Mouse (Mus musculus) adrenal gland, postnatal 4 days (tissue): ENCODE measurements around the gene Vkorc1. TPM values are rescaled to one million over a fixed set of nuclear protein-coding genes. Genes with fewer than 3 reads are reported as not detected.
A peak's percentile ranks its signal among the peaks of the same experiment; 100 is the strongest.
"Not testable (repeated sequence)": the region's sequence is repeated elsewhere in the genome, so short reads cannot be mapped to it uniquely, and the experiment has no call there.

Source experiments
- DNase-seq, 2 experiments: peaks; one replicate each; pipeline ENCODE4 v3.0.0; 2021 to 2022; ENCODE audit warnings: low spot score in 2 of 2, mixed read lengths in 2 of 2
- total RNA-seq, 2 experiments: library from RNA; stranded (reverse); gene quantifications; 2 replicates each; pipeline ENCODE4 v1.2.3; 2021

Vkorc1 gene
- total RNA-seq, 2 experiments from 2014 or later = 71.8 to 93.6 TPM

DNA sequence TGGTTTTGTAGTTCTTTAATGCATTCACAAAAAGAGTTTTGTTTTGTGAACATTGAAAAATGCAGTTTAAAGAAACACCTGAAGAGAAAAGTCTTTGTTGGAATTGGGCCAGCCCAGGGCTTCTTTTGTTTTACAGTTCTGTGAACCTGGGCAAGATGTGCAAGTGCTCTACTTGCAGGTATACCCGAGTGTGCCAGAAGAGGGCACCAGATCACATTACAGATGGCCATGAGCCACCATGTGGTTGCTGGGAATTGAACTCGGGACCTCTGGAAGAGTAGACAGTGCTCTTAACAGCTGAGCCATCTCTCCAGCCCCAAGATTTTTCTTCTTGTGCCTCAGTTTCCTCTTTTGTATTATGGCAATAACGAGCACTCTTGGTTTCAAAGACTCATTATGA lies 22.8 kb upstream of the Vkorc1 start:
- no peak for DNase-seq

DNA sequence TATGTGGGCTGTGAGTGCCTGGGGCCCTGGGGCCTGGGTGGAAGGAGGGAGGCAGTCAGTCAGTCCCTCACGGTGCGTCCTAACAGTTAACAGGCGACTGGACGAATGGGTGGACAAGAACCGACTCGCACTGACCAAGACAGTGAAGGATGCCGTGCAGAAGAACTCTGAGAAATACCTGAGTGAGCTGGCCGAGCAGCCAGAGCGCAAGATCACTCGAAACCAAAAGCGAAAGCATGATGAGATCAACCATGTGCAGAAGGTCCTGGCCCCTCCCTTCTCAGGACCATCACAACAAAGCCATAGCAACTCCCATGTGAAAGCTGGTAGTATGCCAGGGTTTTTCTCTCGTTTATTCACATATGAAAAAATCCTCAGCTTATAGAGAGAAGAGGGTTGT lies 19.9 kb upstream of the Vkorc1 start:
- no peak for DNase-seq

DNA sequence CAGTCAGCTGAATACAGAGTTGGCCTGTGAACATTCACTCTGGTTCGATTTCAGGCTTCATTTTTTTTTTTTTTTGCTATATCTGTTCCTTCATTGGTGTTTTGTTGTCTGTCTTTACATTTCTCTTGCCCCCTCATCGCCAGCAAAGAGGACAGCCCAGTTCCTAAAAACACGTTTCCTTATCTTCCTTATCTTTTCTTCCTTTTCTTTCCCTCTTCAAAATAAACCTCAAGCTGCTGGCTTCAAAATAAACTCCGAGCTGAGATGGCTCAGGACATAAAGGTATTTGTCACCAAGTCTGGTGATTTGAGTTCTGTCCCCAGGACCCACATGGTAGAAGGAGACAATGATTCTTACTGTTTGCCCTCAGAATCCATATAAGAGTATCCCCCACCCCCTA lies 17.5 kb upstream of the Vkorc1 start:
- DNase-seq = no peak

DNA sequence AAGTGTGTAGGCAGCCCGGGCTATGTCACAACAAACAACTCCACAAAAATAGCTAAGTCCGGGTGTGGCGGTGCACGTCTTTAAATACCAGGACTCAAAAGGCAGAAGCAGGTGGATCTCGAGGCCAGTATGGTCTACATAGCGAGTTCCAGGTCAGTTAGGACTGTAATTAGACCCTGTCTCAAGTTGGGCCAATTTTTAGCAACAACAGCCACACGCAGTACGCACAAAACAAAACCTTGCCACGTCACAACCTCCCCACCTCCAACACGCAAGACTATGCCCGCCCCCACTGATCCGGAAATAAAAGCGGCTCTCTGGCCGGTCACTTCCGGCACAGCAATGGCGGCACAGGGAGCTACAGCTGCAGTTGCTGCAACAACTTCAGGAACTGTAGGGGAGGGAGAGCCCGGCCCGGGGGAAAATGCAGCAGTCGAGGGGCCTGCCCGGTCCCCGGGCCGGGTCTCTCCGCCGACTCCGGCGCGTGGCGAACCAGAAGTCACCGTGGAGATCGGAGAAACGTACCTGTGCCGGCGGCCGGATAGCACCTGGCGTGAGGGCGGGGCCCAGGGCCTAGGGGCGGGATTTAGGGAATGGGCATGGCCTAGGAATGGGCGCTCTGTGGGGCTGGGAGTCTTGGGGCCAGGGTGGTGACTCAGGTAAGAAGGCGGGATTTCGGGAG lies 16.9 kb upstream of the Vkorc1 start, which contains the start of gene Kat8:
Gene Kat8 (plus strand): TSS at position 327 of the 682 bp plus-strand sequence.
- DNase-seq = peak; percentile 76 to 86

DNA sequence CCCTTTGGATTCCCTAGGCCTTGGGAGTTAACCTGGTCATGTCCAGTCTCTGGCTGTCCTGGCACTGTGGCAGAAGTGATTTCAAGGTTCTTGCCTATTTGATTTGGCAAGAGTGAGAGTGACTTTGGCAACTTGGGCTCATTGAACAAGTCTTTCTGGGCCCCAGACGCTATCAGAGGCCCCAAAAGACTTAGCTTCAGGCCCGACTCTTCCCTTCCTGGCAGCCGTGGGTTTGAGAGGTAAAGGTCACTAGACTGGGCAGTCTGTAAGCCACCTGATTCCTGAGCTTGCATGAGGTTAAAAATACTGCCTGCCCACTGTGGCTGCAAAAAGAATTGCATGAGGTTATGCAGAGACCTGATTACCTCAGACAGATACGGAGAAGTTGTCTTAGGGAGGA lies 13.2 kb upstream of the Vkorc1 start:
- no peak for DNase-seq

DNA sequence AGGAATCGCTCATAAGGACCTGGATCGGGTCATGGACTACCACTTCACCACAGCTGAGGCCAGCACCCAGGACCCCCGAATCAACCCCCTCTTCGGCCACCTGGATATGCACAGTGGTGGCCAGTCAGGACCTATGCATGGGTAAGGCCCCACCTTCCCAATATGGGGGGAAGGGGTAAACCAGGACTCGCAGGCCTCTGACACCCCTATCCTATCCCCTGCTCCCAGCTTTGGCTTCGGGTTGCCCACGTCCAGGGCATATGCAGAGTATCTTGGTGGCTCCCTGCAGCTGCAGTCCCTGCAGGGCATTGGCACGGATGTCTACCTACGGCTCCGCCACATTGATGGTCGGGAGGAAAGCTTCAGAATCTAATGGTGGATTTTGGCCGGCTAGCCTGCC lies 12.5 kb upstream of the Vkorc1 start:
- DNase-seq = no peak

DNA sequence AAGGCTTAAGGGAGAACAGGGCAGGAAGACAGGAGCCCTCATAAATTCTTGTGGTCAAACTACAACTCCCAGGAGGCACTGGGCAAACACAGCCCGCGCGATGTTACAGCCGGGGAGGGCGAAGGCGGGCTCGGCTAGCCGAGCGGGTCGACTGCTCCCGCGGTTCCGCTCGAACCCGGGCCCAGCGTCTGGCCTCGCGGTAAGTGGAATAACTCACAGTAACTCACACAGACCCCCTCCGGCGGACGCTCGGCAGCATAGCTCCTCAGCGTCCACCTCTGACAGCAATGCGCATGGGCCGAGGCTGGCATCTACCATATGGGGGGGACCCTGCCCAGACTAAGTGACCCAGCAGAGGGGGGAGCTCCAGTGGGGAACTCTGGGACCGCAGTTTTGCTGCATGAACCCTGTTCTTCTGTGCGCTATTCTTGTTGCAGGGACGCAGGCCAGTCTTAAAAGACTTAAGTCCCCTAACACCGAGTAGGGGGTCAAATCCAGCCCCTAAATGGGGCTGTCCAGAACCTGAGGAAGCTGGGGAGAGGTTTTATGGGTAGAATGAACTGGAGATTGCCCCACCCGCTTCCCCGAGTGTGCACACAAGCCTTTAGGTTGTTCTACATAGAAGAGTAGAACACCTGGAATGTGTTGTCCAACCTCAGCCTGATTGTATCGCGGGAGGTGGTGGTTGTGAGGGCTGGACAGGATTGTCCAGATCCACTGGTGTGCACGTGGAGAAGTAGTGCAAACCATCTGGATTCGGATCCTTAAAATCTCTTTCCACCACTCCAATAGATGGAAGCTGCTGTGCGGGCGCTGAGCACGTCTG lies 8.8 kb upstream of the Vkorc1 start, which contains the start of gene Bckdk:
Gene Bckdk (plus strand): TSS at position 112 of the 826 bp plus-strand sequence.
- peak; percentile 52 to 62 for DNase-seq

DNA sequence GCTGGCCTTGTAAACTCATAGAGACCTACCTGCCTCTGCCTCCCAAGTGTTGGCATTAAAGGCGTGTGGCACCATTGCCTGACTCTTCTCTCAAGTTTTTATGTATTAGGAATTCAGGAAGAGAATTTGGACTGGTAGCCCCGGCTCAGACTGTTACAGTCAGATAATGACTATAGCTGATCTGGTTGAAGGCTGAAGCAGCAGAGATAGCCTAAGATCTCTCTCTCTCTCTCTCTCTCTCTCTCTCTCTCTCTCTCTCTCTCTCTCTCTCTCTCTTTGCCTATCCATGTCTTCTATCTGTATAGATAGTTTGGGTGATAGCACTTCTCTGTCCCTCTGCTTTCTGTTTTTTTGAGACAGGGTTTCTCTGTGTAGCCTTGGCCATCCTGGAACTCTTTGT lies 6.4 kb upstream of the Vkorc1 start:
- no peak for DNase-seq

DNA sequence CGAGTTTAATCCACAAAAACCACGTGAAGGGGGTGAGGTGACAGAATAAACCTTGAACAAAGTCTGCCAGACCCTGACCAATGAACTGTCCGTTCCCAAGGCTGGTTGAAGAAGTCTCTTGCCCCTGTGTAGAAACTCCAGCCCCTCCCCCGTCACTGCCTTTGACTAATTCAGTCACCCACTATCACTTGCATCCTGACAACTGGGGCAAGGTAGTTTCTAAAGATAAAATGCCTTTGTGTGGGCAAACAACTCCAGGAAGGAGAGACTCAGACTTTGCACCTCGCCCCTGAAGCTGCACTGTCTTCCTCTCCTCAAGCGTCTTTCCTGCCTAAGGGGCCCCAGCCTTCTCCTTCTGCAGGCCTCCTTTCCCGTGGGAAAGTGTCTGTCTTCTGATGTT lies 4.6 kb upstream of the Vkorc1 start:
- no peak for DNase-seq

DNA sequence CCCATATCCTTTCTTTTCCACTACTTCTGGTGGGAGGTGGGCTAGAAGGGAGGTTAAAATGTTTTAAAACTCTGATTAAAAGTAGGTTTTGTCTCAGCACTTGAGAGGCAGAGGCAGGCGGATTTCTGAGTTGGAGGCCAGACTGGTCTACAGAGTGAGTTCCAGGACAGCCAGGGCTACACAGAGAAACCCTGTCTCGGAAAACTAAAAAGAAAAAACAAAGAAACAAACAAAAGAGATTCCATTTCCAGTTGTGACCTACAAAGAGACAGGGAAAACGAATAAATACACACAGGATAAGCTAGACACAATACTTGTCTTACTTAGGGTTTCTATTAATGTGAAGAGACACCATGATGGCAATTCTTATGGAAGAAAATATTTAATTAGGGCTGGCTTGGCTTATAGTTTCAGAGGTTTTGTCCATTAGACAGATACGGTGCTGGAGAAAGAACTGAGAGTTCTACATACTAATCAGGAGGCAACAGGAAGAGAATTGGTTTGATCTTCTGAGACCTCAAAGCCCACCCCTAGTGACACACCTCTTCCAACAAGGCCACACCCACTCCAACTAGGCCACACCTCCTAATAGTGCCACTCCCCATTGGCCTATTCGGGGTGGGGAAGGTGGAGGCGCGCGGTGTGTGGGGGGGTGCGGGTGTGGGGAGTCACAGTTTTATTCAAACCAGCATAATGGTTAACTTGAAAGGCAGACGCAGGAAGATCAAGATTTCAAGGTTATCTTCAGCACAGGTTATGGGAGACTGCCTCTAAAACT lies 3.0 kb upstream of the Vkorc1 start:
- no peak for DNase-seq

DNA sequence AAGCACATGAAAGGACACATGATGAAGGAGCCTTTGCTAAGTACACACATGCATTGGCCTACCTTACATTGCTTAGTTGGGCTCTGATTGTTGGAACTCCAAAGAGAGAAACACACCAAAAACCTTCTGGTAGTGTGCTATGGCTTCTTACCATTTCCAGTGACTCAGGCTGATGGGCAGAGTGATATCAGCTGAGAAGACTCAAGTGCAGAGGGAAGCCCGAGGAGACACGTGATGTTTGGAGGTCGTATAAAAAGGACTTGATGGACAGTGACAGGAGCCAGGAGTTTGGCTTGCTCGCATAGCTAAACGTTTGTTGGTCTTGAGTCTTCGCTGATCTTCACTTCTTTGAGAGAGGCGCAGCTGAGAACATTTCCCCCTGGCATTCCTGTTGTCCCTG lies 2.1 kb upstream of the Vkorc1 start:
- no peak for DNase-seq

DNA sequence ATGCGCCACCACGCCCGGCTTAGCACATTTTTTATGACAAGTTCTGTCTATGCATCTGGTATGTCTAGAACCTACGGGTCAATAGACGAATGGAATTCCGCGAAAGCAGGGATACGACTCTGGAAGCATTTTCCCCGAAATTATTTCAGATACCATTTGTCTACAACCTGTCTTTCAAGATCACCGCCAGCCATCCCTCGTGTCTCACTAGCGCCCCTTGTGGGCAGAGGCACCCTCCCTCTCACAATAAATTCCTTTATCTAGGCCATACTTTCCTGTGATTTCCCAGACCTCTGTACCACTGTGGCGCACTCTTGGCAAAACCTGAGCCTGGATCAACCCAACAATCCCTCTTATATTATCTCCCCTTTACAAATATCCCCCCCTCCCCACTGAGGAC lies 967 bp upstream of the Vkorc1 start:
- no peak for DNase-seq

DNA sequence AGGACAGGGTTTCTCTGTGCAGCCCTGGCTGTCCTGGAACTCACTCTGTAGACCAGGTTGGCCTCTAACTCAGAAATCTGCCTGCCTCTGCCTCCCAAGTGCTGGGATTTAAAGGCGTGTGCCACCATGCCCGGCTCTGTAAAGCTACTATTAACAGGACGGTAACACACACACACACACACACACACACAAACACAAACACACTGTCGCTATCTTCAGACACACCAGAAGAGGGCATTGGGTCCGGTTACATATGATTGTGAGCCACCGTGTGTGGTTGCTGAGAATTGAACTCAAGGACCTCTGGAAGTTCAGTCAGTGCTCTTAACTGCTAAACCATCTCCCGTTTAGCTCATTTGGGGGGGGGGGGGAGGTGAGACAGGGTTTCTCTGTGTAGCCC lies 474 bp upstream of the Vkorc1 start:
- DNase-seq = not testable (repeated sequence)

DNA sequence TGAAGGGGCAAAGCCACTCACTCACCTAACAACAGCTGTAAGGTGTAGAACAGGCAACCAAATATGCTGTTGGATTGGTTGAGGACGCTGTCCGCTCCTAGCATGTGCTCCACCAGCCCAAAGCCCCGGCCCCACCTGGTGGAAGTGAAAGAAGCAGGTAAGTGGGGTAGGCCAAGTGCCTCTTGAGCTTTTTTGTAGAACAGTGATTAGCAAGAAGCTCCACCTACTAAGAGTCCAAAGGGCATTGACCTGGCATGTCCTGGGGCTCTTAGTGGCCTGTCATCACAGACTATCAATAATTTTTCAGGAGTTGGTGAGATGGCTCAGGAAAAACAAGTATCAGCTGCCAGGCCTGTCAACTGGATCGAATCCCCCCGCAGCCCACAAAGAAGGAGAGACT lies 937 bp downstream of the Vkorc1 start:
- no peak for DNase-seq

DNA sequence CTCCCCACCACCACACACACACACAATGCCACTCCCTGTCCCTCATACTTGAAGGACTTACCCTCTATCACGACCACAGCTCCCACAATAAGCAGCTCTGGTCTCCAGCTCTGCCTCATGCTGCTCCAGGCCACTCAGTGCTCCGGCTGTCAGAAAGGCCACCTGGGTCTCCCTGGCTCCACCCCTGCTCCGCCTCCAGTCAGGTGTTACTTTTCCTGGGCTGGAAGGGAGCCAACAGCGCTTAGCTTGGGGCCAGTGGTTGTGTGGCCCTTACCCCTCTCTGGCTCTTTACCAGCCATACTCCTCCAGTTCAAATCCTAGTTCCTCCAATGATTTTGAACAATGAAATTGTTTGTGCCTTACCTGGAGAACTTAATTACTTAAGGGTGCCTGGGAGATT lies 4.6 kb downstream of the Vkorc1 start, which contains the start of gene Prss53:
Gene Prss53 (minus strand): TSS at position 173 of the 400 bp plus-strand sequence.
- DNase-seq = no peak

DNA sequence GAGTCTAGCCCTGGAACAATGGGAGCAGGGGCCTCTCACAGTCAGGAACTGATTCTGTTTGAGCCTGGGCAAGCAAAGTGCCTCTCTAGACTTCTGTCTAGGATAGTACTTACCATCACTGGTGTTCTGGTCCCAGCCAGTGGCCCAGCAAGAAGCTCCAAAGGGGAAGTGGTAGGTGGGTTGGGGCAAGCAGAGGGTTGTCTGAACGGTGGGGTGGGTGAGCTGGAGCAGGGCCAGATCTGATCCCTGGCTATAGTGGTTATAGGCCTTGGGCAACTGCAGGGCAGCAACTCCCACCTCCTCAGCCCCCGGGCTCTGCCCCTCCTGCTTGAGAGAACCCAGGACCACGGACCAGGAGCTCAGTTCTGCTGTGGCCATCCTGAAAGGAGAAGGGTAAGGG lies 6.6 kb downstream of the Vkorc1 start:
- DNase-seq = no peak

DNA sequence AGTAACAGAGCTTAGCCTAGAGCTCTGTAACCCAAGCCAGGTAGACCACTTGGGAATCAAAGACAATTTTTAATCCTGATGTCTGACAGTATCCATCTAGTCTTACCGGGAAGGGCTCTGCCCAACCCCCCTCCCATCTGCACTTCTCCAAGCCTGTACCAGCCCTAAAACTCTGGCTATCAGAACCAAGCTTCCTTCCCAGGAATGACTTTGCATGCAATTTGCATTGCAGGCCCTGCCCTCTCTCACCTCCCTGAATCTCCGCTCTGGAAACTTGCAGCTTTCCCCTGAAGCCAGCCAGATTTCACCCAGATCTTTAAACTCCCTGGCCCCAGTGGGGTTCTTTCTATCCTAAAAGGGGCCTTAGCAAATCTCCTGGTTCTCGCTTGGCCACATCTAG lies 7.6 kb downstream of the Vkorc1 start:
- no peak for DNase-seq

DNA sequence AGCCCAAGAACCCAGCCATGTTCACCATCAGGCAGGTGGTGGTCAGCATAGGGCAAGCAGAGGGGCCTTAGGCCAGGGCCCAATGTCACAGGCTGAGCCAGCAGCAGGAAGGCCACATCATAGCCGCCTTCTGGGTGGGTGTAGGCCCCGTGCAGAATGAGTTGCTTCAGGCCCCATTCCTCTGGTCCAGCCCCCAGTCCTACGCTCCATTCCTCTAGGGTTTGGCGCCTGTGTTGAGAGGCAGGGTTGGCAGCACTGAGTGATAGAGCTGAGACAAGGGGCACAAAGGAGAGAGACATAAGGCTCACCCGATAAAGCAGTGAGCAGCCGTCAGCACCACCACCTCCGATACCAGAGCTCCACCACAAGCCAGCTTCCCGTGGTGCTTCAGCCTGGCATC lies 8.2 kb downstream of the Vkorc1 start:
- DNase-seq = no peak

DNA sequence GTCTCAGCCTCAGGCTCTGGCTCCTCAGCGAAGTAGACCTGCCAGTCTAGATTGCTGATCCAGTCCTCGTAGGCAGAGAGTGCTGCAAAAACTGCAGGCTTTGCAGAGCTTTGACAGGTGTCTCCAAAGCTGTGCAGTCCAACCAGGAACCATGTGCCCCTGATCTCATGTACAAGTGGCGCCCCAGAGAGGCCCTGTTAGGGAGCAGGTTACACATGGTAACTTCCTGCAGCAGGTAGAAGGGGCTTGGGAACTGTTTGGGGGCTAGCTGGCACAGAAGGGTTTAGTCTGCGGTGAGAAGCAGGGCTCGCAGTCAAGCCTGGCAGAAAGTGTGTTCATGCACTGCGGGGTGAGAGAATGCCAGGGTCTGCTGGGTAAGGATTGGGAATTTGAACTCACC lies 8.9 kb downstream of the Vkorc1 start:
- no peak for DNase-seq

DNA sequence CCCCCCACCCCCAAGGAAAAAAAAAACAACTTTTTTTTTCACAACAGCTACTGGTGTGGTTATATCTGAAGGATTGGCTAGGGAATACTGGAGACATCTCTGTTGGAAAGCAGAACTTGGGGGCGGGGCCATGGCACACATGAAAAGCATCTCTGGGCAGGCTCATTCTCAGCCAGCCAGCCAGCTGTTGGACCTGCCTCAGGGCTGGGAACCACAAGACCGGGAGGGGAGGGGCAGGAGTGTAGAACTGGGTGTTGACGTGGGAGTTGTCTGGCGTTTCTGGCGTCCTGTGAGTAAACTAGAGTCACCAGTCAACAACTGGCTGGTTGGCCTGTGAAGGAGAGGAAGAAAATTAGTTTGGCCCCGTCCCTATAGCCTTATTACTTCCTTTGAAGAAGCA lies 9.5 kb downstream of the Vkorc1 start:
- DNase-seq = no peak

DNA sequence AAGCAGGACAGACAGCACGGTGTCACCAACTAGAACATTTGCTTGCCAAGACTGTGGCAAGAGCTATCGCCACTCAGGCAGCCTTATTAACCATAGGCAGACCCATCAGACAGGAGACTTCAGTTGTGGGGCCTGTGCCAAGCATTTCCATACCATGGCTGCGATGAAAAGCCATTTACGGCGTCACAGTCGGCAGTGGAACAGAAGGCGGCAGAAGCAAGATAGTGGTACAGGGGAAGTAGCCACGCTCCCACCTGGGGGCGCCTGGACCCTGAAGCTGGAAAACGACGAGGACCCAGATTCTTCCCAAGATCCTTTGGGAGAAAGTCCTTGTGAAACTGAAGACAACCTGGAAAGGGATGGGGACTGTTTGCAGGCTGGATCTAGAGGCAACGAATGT lies 15.0 kb downstream of the Vkorc1 start:
- DNase-seq = no peak

DNA sequence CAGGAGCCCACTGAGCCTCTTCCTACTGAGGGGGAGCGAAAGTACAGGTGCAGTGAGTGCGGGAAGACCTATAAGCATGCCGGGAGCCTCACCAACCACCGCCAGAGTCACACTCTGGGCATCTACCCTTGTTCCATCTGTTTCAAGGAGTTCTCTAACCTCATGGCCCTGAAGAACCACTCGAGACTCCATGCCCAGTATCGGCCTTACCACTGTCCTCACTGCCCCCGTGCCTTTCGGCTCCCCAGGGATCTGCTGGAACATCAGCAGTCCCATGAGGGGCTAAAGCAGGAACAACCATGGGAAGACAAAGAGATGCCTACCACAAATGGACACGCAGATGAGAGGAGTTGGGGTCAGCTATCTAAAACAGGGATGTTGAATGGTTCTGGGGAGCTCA lies 16.1 kb downstream of the Vkorc1 start:
- no peak for DNase-seq
